Mouse (Mus musculus) adrenal gland, adult (tissue): ENCODE measurements around the gene Fbxl22.

Source experiments
- DNase-seq, 2 experiments: peaks; one replicate each; pipeline ENCODE4 v3.0.0; 2022 to 2023; ENCODE audit warnings: low spot score in 1 of 2; ENCODE audit not compliant: inconsistent age in 2 of 2

The Fbxl22 gene

GRCm38 (mm10) chr9:66514256-66514770 is at the start of gene Fbxl22:
Fbxl22 (minus strand) TSS chr9:66514593.
- peak in 1 of 2 experiments; percentile 53 for DNase-seq

DNA sequence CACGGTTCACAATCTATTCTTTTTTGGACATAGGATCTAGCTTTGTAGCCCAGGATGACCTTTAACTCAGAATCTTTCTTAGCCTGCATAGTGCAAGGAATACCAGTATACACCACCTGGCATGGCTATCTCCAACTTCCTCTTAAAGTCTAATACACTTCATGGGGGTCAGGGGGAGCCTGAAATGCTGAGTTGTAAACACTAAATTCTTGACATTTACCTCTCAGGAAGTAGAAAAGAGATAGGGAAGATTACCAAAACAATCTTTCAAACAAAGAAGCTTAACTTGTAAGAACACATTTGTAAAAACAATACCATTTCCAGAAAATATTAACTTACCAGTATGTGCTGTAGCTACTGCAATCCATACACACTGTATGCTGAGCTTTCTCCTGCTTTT is 47.8 kb upstream of the Fbxl22 start:
- DNase-seq, result no peak

GRCm38 (mm10) chr9:66561496-66561895 is 47.1 kb upstream of the Fbxl22 start:
- no peak for DNase-seq

DNA sequence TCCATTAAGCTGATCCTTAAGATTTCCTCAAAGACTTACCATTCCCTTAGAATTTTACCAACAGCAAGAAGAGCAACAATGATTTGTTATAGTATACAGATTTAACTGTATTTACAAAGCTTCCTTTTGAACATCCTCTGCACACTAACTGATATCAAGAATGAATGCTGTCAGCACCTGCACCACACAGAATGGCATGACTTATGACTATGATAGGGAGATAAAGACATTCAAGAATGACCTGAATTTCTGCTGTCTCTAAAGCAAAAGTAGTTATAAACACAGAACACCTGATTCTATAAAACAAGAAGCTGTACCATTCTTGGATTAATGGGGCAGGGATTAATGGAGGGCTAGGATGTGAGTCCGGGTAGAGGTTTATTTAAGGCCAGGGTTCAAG is 46.3 kb upstream of the Fbxl22 start:
- DNase-seq, result no peak

DNA sequence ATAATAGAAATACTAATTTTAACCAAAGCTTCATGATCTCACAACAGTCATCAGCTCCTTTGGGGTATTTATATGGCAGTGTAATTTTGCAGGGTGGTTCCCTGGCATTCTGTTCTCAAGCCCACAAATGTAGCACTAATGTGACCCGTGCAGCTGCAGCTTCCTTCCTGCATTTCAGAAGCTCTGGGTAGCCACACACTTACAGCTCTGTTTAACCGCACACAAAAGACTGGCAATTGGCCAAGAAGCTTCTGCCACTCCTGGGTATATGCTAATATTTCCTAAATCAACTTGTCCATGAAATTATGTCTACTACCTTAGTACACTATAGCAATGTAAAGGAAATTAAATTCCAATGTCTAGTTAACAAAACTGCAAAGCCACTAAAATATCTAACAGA is 45.9 kb upstream of the Fbxl22 start:
- DNase-seq, result no peak

- DNase-seq, result no peak
These were observed 44.6 kb upstream of the Fbxl22 start for GRCm38 (mm10) chr9:66558971-66559370.

GRCm38 (mm10) chr9:66542785-66543184 is 28.4 kb upstream of the Fbxl22 start:
- no peak for DNase-seq

GRCm38 (mm10) chr9:66521595-66521994 is 7.2 kb upstream of the Fbxl22 start:
- no peak for DNase-seq

GRCm38 (mm10) chr9:66520299-66520698 is 5.9 kb upstream of the Fbxl22 start:
- peak; percentile 39 to 59 for DNase-seq

- peak in 1 of 2 experiments; percentile 66 for DNase-seq
These were observed 4.5 kb upstream of the Fbxl22 start for GRCm38 (mm10) chr9:66518901-66519300.

DNA sequence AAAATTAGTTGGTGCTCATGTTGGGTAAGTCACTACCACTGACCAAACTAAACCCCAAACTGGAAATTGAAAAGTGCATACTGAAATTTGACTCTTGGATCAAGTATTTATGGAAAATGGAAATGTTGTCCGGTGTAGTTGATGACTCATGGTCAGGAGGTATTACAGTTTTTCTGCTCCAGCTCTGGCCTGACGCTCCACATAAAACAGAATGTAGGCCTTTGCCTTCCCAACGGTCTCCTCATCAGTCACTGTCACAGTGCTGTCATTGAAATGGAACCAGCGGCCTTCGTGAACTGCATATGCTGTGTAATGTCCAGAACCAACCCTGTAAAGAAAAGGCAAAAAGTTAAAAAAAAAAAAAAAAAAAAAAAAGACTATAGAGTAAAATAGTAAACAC is 3.9 kb upstream of the Fbxl22 start:
- peak; percentile 50 to 71 for DNase-seq

GRCm38 (mm10) chr9:66517746-66518145 is 3.4 kb upstream of the Fbxl22 start:
- no peak for DNase-seq

GRCm38 (mm10) chr9:66516296-66516940 is 2.0 kb upstream of the Fbxl22 start:
- peak; percentile 45 to 84 for DNase-seq

DNA sequence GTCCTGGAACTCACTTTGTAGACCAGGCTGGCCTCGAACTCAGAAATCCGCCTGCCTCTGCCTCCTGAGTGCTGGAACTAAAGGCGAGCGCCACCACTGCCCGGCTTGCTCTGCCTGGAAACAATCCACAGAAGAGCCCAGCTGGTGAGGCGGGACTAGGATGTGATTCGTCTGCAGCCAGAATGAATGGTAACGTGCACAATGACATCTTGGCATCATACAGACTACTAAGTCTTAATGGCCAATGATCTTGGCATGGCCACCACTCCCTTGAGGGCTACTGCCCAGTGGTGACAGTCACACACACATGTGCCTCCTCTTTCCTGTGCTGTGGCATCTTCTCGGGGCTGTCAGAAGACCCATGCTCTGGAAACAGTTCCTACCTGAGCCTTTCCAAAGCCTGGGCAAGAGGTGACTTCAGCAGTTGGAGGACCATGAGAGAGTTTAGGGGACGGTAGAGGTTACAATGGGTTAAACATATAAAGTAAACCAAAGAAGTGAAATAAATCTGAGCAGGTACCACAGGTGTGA is 1.4 kb upstream of the Fbxl22 start:
- DNase-seq, result peak in 1 of 2 experiments; percentile 54

DNA sequence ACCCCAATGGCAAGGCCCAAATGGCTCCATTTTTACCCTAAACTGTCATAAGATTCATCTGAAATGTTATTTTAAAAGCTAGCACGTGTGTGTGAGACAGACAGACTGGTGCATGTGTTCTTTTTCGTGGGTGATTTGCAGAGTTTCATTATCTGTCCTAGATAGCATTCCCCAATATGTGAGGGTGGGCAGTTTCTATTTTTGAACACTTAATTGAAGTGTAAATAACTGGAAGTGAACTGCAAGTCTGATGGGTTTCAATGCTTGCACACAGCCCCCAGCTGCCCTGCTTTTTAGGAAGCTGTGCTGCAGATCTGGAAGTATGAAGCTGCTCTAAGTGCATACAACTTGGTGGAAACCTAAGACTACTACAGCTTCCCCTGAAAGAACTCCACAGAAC is 722 bp upstream of the Fbxl22 start:
- peak in 1 of 2 experiments; percentile 30 for DNase-seq

DNA sequence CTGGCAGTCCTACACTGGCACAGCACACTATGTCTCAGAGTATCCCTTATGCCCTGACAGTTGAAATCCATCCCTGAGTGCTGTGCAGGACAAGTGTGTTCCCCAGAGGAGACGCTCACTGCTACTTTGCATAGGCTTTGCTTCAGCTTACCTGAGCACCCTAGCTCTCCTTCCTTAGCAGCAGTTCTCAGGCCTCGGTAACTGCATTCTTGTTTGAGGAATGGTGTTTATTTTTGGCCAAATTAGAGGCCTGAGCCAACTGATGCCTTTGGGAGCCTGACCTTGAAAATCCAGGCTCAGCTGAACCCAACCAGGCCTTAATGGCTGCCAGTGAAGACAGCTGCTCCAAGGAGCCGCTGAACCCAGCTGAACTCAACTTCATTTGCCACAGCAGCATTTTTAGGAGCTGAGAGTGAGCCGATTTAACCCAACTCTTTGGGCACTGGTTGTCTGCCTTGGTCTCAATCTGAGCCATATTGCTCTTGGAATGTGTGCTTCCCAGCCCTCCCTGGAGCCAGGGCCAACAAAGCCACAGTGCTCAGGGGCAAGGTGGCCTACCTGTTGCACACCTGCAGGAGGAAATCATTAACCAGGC is 635 bp downstream of the Fbxl22 start:
- DNase-seq, result peak in 1 of 2 experiments; percentile 67

GRCm38 (mm10) chr9:66513150-66513549 is 1.2 kb downstream of the Fbxl22 start:
- DNase-seq, result peak; percentile 52 to 75

- peak; percentile 90 to 95 for DNase-seq
These were observed 2.1 kb downstream of the Fbxl22 start for GRCm38 (mm10) chr9:66512351-66512671.

DNA sequence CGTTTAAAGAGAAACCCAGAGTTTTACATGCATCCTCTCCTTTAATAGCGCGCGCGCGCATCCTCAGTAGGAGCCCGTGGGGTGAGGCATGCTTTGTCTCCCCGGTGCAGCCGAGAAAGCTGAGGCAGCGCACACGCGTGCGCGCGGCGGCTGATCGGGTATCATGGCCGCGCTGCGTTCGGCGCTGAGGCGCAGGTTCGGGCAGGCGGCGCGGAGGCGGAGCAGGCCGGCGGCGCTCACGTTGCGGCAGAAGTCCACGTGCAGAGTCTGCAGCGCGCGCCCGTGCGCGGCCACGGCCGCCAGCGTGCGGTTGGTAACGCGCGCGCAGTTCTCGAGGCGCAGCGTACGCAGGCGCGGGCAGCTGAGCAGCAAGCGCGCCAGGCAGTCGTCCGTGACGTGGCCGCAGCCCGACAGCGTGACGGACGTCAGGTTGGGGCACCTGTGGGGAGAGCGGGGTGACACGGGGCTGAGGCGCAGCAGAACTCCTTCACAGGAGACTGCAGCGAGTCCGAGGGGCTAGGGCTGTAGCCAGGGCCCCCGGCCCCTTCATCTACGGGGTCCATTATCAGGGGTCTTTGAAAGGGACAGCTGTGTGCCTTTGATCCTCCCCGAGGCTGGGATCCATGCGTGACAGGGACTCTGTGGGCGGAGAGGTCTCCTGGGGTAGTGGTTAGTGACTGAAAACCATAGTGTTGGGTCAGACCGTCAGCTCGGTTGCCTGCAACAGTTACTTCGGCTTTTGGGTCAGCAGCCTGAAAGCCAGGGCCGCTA is 2.6 kb downstream of the Fbxl22 start:
- peak; percentile 98 for DNase-seq

DNA sequence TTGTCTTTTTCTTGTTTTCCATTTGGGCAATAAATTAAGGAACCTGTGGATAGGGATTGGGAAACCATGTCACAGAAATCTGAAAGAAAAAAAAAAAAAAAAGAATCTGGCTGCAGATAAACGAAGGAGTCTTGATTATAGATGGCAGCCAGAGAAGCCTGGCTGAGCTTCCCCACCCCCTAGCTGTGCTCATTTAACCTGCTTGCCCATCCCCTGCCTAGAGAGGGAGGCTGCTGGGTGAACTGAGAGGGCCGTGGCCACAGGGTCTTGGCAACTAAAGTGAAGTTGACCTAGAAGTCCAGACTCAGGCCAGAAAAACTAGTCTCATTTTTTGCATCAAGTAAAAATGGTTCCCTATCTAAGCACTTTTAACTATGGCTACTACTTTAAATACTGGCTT is 3.4 kb downstream of the Fbxl22 start:
- peak in 1 of 2 experiments; percentile 71 for DNase-seq

DNA sequence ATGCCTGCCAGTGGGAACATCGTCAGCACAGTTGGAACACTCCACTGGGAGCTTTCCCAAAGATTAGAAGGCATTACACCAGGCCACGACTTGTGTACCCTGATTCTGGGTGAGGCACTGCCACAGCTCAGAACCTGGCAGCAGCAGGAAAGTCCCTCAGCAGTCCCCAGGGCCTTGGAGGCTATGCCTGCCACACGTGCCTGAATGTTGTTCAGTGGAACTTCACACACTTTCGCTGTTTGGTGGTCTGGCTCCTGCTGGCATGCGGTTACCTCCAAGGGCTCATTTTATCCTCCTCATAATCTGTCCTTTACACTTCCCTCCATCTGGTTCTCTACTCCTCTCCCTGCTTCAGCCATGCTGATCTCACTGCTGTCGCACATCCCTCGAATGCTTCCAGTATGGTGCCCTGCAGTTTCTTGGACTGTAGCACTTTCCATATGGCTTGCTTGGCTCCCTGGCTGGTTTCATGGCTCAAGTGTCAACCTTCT is 4.0 kb downstream of the Fbxl22 start:
- no peak for DNase-seq
